Mouse (Mus musculus) thymus, postnatal 0 days (tissue): Measurements from ENCODE around the gene Epb41l3. TPM values are rescaled to one million over a fixed set of nuclear protein-coding genes. Genes with fewer than 3 reads are reported as not detected.

Experiments
- DNase-seq: peaks from one replicate; pipeline ENCODE4 v3.0.0-alpha.2; 2015; ENCODE audit warnings: low spot score
- polyA plus RNA-seq: library from polyadenylated mRNA; unstranded; fragments of >200 nt; fragmentation: Nextera tagmentation; extraction: Ambion mirVana; gene quantifications from 2 replicates; pipeline ENCODE4 v1.2.1, GENCODE M21; 2015

Gene Epb41l3
- polyA plus RNA-seq, 1 experiment from 2014 or later: 32.2 TPM

- DNase-seq: no peak
Measured at GRCm38 (mm10) chr17:69231360-69231759, 155.9 kb downstream of the Epb41l3 start.

DNA sequence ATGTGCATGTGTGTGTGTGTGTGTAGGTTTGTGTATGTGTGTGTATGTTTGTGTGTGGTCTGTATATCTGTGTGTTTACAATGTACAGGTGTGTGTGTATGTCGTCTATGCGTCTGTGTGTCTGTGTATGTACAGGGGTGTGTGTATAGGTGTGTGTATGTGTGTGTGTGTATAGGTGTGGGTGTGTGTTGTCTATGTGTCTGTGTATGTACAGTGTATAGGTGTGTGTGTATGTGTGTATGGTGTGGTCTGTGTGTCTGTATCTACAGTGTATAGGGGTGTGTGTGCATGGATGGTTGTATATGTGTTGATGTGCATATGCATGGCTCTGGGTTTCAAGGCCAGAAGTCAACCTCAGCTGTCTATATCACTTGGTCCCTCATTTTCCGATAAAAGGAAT is 161.7 kb downstream of the Epb41l3 start:
- DNase-seq: no peak

- no peak for DNase-seq
Measured at GRCm38 (mm10) chr17:69238810-69239373, 163.4 kb downstream of the Epb41l3 start.

DNA sequence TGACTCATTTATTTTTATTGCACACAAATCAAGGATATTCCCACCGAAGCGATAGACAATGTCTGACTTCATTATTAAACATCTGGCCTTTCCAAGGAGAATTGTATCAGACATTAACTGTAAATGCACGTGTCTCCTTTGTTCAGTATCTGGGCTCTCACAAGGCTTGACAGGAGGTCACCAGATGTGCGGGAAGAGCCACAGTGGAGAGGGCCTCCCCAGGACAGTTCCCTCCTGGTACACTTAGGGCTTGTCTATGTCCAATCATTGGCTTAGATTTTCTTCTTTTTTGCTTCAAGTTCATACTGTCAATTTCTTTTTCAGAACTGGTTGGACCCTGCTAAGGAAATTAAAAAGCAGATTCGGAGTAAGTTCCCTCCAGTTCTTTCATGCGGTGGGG is 163.9 kb downstream of the Epb41l3 start:
- DNase-seq: no peak

GRCm38 (mm10) chr17:69255834-69256233 is 180.4 kb downstream of the Epb41l3 start:
- no peak for DNase-seq

DNA sequence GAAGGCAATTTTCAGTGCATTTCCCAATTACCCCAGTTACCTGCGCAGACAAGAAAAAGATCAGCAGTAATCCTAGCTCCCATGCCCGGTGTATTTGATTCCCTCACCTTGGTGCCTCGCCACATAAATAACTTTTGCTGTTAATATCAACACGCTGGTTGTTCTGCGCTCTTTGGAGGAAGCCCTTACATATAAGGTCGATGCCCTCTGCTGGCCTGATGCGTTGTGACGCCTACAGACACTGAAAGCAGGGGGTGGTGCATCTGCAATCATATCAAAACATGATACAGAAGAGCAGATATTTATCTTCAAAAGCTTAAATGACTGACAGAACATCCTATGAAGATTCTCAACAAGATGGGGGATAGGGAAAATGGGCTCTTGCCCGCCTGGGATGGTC is 181.0 kb downstream of the Epb41l3 start:
- no peak for DNase-seq

DNA sequence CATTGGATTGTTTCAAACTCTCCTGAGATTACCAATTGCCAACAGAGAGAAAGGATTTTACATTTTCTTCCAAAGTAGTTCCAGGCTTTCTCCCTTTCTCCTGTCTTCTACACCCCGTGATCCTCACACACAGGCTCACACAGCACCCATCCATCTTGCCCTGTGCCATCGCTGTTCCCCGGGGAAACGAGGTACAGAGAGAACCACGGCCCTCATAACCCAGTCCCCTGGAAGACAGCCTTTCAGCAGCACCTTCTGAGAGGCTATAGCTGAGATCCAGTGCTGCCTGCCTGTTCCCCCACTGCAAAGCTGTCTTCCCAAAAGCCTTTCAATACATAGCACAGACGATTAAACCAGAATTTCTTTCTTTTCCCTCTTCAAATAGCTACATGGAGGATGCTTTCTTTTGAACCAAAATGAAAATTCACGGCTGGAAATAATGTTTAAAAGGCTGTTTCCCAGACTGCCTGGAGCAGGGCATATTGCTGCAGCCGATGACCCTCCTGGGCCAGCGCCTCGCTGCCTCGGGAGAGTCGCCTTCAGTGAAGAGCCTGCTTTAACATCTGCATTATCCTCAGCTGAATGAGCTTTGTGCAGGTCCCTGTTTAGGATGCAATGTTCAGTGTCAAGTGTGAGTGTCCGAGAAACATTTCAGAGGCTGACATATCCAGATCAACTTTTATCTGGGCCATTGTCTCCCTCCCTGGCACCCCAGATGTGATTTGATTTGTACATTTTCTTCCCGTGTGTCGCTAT is 188.5 kb downstream of the Epb41l3 start:
- DNase-seq: no peak

DNA sequence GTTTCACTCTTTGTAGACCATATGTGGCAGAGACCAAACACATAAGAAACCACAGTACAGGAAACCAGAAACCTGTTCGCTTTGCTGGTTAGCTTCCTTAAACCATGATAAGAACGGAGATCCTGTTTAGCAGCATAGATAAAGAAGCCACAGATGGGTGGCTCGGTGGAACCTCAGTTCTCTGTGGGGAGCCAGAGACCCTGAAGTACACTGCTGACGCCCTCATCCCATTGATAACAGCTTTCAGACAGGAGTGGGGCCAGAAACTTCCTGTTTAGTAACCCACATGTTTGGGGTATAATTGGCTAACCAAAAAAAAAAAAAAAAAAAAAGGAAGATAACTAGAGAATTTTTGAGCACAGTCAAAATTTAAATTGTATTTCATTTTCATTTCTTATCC is 189.7 kb downstream of the Epb41l3 start:
- peak; percentile 6 for DNase-seq

GRCm38 (mm10) chr17:69265759-69266463 is 190.4 kb downstream of the Epb41l3 start:
- DNase-seq: no peak

DNA sequence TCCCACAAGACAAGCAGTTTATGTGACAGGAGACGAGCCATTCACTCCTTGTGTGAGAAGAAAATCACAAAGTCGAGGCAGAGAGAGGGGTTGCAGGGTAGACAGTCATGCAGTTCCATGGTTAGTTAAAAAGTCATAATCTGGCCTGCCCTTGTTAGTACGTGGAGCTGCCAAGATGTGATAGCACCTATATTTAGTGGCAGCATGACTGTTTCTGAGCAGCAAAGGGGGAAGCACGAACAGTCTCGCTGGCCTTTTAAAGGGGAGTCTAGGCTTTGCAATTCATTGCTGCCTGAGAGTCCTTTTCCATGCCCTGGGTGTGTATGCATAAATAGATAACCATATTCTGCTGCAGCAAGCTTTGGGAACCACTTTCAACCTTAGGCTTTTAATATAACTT is 191.5 kb downstream of the Epb41l3 start:
- no peak for DNase-seq

- DNase-seq: no peak
Measured at GRCm38 (mm10) chr17:69267526-69267925, 192.0 kb downstream of the Epb41l3 start.

GRCm38 (mm10) chr17:69277362-69277761 is 201.9 kb downstream of the Epb41l3 start:
- DNase-seq: no peak

DNA sequence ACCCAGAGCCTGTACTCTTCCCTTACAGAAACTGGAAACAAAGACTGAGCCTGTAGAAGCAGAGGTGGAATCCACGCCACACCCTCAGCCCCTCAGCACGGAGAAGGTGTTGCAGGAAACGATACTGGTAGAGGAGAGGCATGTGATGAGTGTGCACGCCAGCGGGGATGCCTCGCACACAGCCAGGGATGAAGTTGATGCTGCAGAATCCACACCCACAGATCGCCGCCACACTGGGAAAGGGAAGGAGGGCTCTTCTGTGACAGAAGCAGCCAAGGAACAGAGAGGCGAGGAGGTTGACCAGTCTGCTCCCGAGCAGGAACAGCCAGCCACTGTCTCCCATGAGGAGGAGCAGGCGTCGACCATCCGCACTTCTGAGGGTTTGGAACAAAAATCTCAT is 209.0 kb downstream of the Epb41l3 start:
- DNase-seq: no peak

DNA sequence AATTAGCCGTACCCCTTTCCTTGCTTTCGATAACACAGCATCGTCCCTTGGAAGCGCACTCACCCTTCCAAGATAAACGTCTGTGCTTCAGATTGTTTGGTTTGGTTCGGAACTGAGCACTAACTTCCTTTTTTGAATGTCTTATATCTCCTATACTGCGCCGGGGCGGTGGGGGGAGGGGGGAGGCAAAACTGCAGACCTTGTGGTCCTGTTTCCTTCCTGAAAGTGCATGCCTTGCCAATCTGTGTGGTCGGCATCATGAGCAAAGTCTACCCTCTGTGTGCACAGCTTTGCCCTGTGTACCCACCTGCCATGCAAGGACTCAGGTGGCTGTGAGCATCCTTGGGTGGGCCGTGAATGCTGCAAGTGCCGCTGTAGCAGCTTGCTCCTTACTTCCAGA is 212.6 kb downstream of the Epb41l3 start:
- no peak for DNase-seq

DNA sequence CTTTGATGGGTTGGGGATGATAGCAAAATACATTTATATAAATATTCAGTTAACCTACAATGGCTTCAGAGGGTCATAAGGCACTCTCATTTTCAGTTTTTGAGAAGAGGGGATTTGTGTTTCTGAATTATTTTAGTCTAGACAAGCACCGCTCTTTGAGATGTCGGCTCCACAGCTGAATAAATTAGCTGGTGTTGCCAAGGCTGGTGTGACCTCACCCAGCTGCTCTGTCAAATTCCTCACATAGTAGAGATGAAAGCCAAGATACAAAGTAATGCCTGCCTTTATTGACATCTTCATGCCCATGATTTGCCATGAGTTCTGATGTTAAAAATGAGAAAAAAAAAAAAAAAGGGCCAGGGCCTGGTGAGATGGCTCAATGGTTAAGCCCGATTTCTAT is 214.8 kb downstream of the Epb41l3 start:
- no peak for DNase-seq

GRCm38 (mm10) chr17:69301552-69301951 is 226.1 kb downstream of the Epb41l3 start:
- DNase-seq: no peak

DNA sequence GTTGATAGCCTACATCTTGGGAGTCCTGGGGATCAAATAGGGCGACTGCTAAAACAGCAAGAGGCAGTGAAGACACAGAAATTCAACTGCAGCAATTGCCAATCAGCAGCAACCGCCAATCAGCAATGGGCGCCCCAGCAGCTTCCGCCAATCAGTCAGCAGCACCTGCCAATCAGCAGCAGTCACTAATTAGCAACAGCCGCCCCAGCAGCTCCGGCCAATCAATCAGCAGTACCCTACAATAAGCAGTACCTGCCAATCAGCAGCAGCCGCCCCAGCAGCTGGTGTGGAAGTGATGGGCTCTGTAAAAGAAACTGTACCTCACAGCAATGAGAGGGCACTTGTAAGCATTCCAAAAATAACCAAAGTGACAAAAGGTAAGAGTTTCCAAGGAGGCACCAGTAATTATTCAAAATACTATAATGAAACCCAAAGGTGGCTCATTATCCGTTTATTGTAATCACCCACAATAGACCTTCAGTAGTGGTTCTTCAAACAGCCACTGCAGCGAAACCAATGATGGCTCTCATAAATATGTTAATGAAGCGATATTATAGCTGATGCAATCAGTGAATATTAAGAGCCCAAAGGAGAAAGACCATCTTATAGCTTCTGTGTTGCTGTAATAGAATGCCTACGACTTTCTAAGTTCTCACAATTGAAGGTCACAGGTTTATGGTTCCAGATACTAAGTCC is 228.2 kb downstream of the Epb41l3 start:
- DNase-seq: no peak

DNA sequence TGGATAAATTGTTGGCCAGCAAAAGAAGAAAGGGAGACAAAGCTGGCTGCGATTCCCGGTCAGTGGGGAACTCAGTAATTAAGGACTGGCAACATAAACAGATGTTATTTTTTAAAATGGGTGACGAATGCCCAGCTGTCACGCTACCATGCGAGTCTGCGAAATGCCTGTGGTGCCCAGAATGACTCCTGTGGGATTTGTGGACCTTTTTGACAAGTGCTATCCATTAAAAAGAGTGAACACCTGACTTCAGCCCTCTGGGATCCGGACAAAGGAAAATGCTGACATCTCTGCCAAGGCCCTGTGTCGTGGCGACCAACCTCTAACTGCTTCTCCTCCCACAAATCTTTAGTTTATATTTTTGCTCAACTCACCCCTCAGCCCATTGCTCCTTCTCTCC is 232.2 kb downstream of the Epb41l3 start:
- no peak for DNase-seq

GRCm38 (mm10) chr17:69309872-69310271 is 234.4 kb downstream of the Epb41l3 start:
- no peak for DNase-seq

DNA sequence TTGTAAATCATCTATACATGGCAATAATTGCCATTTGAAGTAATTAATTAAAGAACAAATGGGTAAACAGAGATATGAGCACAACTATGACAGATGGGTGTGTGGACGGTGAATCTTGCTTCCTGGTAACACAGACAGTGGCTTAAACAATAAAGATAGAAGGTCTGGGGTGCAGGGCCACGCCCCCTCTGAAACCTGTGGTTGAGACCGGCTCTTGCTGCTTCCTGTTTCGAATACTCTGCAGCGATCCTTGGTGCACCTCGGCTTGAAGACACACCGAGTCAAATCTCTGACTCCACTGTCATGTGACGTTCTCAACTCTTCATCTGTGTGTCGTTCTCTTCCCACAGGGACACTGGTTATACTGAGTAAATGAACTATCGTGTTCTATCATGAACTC is 245.0 kb downstream of the Epb41l3 start:
- no peak for DNase-seq

GRCm38 (mm10) chr17:69322721-69323120 is 247.2 kb downstream of the Epb41l3 start:
- no peak for DNase-seq
